Mouse (Mus musculus): ENCODE data around the gene Krcc1.

DNA sequence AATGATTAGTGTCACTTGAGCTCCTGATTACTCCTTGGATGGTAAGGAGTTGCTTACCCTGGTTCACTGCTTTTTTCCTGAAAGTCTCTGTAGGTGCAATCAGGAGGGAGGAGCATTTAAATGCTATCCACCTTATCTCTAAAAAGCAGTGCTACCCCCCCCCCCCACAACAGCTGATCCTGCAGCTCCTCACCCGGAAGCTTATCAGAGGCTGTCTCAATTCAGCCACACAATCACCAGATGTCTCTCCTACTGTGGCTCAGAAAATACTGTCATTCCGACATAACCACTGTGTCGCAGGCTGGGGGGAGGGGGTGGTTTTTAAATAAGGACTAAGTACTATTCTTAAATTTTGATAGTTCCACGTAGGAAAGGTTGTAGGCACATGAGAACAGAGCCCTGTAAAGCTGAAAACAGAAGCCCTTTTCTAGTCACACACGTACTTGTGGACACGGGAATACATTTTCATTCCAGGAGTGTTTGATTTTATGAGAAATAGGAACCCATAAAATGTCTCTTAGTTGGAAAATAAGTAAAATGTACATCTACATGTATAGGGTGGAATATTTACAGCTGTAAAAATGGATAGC, 11.3 kb upstream of the Krcc1 start:
- no peak for TF ChIP-seq POLR2A (IDR thresholded peaks at IDR 0.05; ENCODE audit: low read depth, low read length)
- TF ChIP-seq CTCF (conservative IDR thresholded peaks at IDR 0.05 in 1 of 2, IDR thresholded peaks at IDR 0.05 in 1 of 2; ENCODE audit: low read depth in 2 of 2, low read length in 2 of 2), result no peak
- no peak for TF ChIP-seq NRF1 (IDR thresholded peaks at IDR 0.05; ENCODE audit: low read depth, low read length)
- no peak for TF ChIP-seq KAT2A (IDR thresholded peaks at IDR 0.05; ENCODE audit: insufficient replicate concordance, low read length)
- TF ChIP-seq HCFC1 (IDR thresholded peaks at IDR 0.05; ENCODE audit: low read depth, low read length), result no peak
- TF ChIP-seq ZKSCAN1 (IDR thresholded peaks at IDR 0.05; ENCODE audit: borderline replicate concordance, low read depth, low read length), result no peak

All from CH12.LX (cell line).